In genomic region chr9:4309351-4310085, GRCm38 (mm10) we compare ENCODE assay signal across 8 mouse cellular contexts. TPM values are rescaled to one million over a fixed set of nuclear protein-coding genes. Genes with fewer than 3 reads are reported as not detected.
A peak's percentile ranks its signal among the peaks of the same experiment; 100 is the strongest.
DNase-seq lines count a peak whose midpoint lies in the region; ATAC-seq and TF ChIP-seq lines count a peak whose summit lies in the region.

TSS of gene Aasdhppt (minus strand) at chr9:4309471.
TSS of gene Kbtbd3 (plus strand) at chr9:4309833.

- no peaks in the 10 kb centered on the region for H3K27me3 ChIP-seq in E14TG2a.4 (ENCODE audit: insufficient read depth, low read length)
- H3K27me3 ChIP-seq in forebrain, embryonic 12.5 days = no peaks in the 10 kb centered on the region
- no peaks in the 10 kb centered on the region for H3K27me3 ChIP-seq in heart, postnatal 0 days (ENCODE audit: control insufficient read depth, insufficient read depth, low read length)
- H3K27me3 ChIP-seq in liver, embryonic 16.5 days (ENCODE audit: control insufficient read depth, insufficient read depth, low read depth, low read length) = no peaks in the 10 kb centered on the region
- H3K27me3 ChIP-seq in neural tube, embryonic 13.5 days = no peaks in the 10 kb centered on the region
- H3K27me3 ChIP-seq in testis, adult 2 months (ENCODE audit: control insufficient read depth, insufficient read depth, low read length) = no peaks in the 10 kb centered on the region

- peak within 1 kb of the TSS; percentile 76 for H3K9ac ChIP-seq in forebrain, embryonic 12.5 days
- peak within 1 kb of the TSS; percentile 93 for H3K9ac ChIP-seq in heart, postnatal 0 days (replicated peaks; ENCODE audit: low read depth, low read length)
- peak within 1 kb of the TSS; percentile 80 for H3K9ac ChIP-seq in liver, embryonic 16.5 days (ENCODE audit: low read depth, low read length)
- H3K9ac ChIP-seq in neural tube, embryonic 13.5 days = peak within 1 kb of the TSS; percentile 88

- peak within 1 kb of the TSS; percentile 65 for H3K4me2 ChIP-seq in forebrain, embryonic 12.5 days
- H3K4me2 ChIP-seq in heart, postnatal 0 days (ENCODE audit: low read depth, low read length) = peak within 1 kb of the TSS; percentile 87
- peak within 1 kb of the TSS; percentile 94 for H3K4me2 ChIP-seq in liver, embryonic 16.5 days (ENCODE audit: low read depth, low read length)
- H3K4me2 ChIP-seq in neural tube, embryonic 13.5 days = peak within 1 kb of the TSS; percentile 75

- TF ChIP-seq CTCF in E14TG2a.4 (conservative IDR thresholded peaks at IDR 0.05; ENCODE audit: low read length) = no peak
- peak; percentile 6; the same call in 1 of the 2 replicates for TF ChIP-seq CTCF in heart, postnatal 0 days (IDR thresholded peaks at IDR 0.05; ENCODE audit: low read depth)
- TF ChIP-seq CTCF in testis, adult 2 months (IDR thresholded peaks at IDR 0.05; ENCODE audit: control insufficient read depth, insufficient read depth, insufficient replicate concordance, low read depth, low read length) = no peak

- peaks cover 30% of the 10 kb centered on the region for H3K4me1 ChIP-seq in E14TG2a.4 (replicated peaks; ENCODE audit: low read depth, low read length)
- peaks cover 17% of the 10 kb centered on the region for H3K4me1 ChIP-seq in forebrain, embryonic 12.5 days
- H3K4me1 ChIP-seq in heart, postnatal 0 days (ENCODE audit: control insufficient read depth, insufficient read depth) = peaks cover 13% of the 10 kb centered on the region
- peaks cover 16% of the 10 kb centered on the region for H3K4me1 ChIP-seq in liver, embryonic 16.5 days (ENCODE audit: control insufficient read depth, low read depth, low read length)
- peaks cover 26% of the 10 kb centered on the region for H3K4me1 ChIP-seq in neural tube, embryonic 13.5 days (replicated peaks)
- peaks cover 2% of the 10 kb centered on the region; the same call in 1 of the 2 replicates for H3K4me1 ChIP-seq in testis, adult 2 months (ENCODE audit: control insufficient read depth, insufficient read depth, low read length)

- peak within 1 kb of the TSS; percentile 92 for H3K27ac ChIP-seq in forebrain, embryonic 12.5 days
- peak within 1 kb of the TSS; percentile 97 for H3K27ac ChIP-seq in heart, postnatal 0 days (ENCODE audit: low read depth)
- H3K27ac ChIP-seq in liver, embryonic 16.5 days (ENCODE audit: low read length) = peak within 1 kb of the TSS; percentile 93
- H3K27ac ChIP-seq in neural tube, embryonic 13.5 days (replicated peaks) = peak within 1 kb of the TSS; percentile 93
- peak within 1 kb of the TSS; percentile 97 for H3K27ac ChIP-seq in testis, adult 2 months (ENCODE audit: control insufficient read depth, insufficient read depth, low read depth, low read length)

- peak; percentile 99 for DNase-seq in c-Kit-positive CD71-positive TER-119-positive erythroid progenitor cells, embryonic 14.5 days (ENCODE audit: low spot score)
- peak; percentile 99 for DNase-seq in heart, postnatal 0 days (ENCODE audit: low spot score)
- peak; percentile 99 for DNase-seq in kidney, postnatal 4 days

- peaks cover 27% of the 10 kb centered on the region for H3K36me3 ChIP-seq in E14TG2a.4 (ENCODE audit: insufficient read depth, low read length)
- H3K36me3 ChIP-seq in forebrain, embryonic 12.5 days (replicated peaks) = no peaks in the 10 kb centered on the region
- peaks cover 4% of the 10 kb centered on the region; the same call in 1 of the 2 replicates for H3K36me3 ChIP-seq in heart, postnatal 0 days (replicated peaks; ENCODE audit: control insufficient read depth, insufficient read depth, low read length)
- H3K36me3 ChIP-seq in liver, embryonic 16.5 days (ENCODE audit: control insufficient read depth, insufficient read depth) = no peaks in the 10 kb centered on the region
- H3K36me3 ChIP-seq in neural tube, embryonic 13.5 days = no peaks in the 10 kb centered on the region
- H3K36me3 ChIP-seq in testis, adult 2 months (ENCODE audit: control insufficient read depth, insufficient read depth, low read length) = no peaks in the 10 kb centered on the region

- WGBS in forebrain, embryonic 12.5 days = under 1% methylated on average over 53 of the region's 53 CpGs
- WGBS in heart, postnatal 0 days = under 1% methylated on average over 53 of the region's 53 CpGs
- WGBS in liver, embryonic 16.5 days (ENCODE audit: insufficient replicate concordance) = under 1% methylated on average over 53 of the region's 53 CpGs
- WGBS in neural tube, embryonic 13.5 days = under 1% methylated on average over 53 of the region's 53 CpGs

- H3K9me3 ChIP-seq in E14TG2a.4 (ENCODE audit: low read length) = no peaks in the 10 kb centered on the region
- no peaks in the 10 kb centered on the region for H3K9me3 ChIP-seq in forebrain, embryonic 12.5 days
- no peaks in the 10 kb centered on the region for H3K9me3 ChIP-seq in heart, postnatal 0 days (replicated peaks; ENCODE audit: control insufficient read depth, low read length)
- H3K9me3 ChIP-seq in liver, embryonic 16.5 days (replicated peaks; ENCODE audit: control insufficient read depth, low read length) = no peaks in the 10 kb centered on the region
- H3K9me3 ChIP-seq in neural tube, embryonic 13.5 days = no peaks in the 10 kb centered on the region

- ATAC-seq in forebrain, embryonic 12.5 days (ENCODE audit: low FRiP score) = peak; percentile 98
- peak; percentile 95 for ATAC-seq in heart, postnatal 0 days (ENCODE audit: insufficient read depth, low read depth)
- ATAC-seq in liver, embryonic 16.5 days (ENCODE audit: low read depth) = peak; percentile 93
- peak; percentile 98 for ATAC-seq in neural tube, embryonic 13.5 days (ENCODE audit: low read depth)

- H3K4me3 ChIP-seq in E14TG2a.4 (replicated peaks; ENCODE audit: low read length) = peak within 1 kb of the TSS; percentile 94
- peak within 1 kb of the TSS; percentile 64 for H3K4me3 ChIP-seq in forebrain, embryonic 12.5 days (replicated peaks)
- H3K4me3 ChIP-seq in heart, postnatal 0 days (ENCODE audit: low read depth, low read length) = peak within 1 kb of the TSS; percentile 80
- peak within 1 kb of the TSS; percentile 88 for H3K4me3 ChIP-seq in liver, embryonic 16.5 days (ENCODE audit: low read depth, low read length)
- H3K4me3 ChIP-seq in neural tube, embryonic 13.5 days = peak within 1 kb of the TSS; percentile 73
- peak within 1 kb of the TSS; percentile 92 for H3K4me3 ChIP-seq in testis, adult 2 months (ENCODE audit: control insufficient read depth, low read depth, low read length)

- peak; percentile 66; the same call in 1 of the 2 replicates for TF ChIP-seq EP300 in heart, postnatal 0 days (IDR thresholded peaks at IDR 0.05; ENCODE audit: low read depth)

- peak; percentile 96 for TF ChIP-seq POLR2A in testis, adult 2 months (IDR thresholded peaks at IDR 0.05; ENCODE audit: control insufficient read depth, low read depth, low read length)

RNA-seq across cellular contexts. Expression of gene Aasdhppt, which starts in this region (rescaled TPM):
- polyA plus RNA-seq in forebrain, embryonic 12.5 days (2016; fragmentation: Nextera tagmentation; extraction: Ambion mirVana) = 31.6 and 33.9 TPM in 2 replicates
- 14.0 and 17.5 TPM in 2 replicates for total RNA-seq in heart, postnatal 0 days (2014; rRNA removed; ENCODE audit: low replicate concordance)
- polyA plus RNA-seq in heart, postnatal 0 days (2015; fragmentation: Nextera tagmentation; extraction: Ambion mirVana) = 29.1 and 30.6 TPM in 2 replicates
- 12.3 and 14.0 TPM in 2 replicates for polyA plus RNA-seq in liver, embryonic 16.5 days (2015; fragmentation: Nextera tagmentation; extraction: Ambion mirVana)
- 32.4 and 33.7 TPM in 2 replicates for polyA plus RNA-seq in neural tube, embryonic 13.5 days (2015; fragmentation: Nextera tagmentation; extraction: Ambion mirVana)
- polyA plus RNA-seq in testis, adult 2 months (2012; rRNA removed) = 4.0 and 5.1 TPM in 2 replicates

RNA-seq across cellular contexts. Expression of gene Kbtbd3, which starts in this region (rescaled TPM):
- 8.3 and 8.9 TPM in 2 replicates for polyA plus RNA-seq in forebrain, embryonic 12.5 days (2016; fragmentation: Nextera tagmentation; extraction: Ambion mirVana)
- total RNA-seq in heart, postnatal 0 days (2014; rRNA removed; ENCODE audit: low replicate concordance) = 1.6 and 1.9 TPM in 2 replicates
- polyA plus RNA-seq in heart, postnatal 0 days (2015; fragmentation: Nextera tagmentation; extraction: Ambion mirVana) = 16.9 and 17.0 TPM in 2 replicates
- polyA plus RNA-seq in liver, embryonic 16.5 days (2015; fragmentation: Nextera tagmentation; extraction: Ambion mirVana) = 1.9 and 2.3 TPM in 2 replicates
- polyA plus RNA-seq in neural tube, embryonic 13.5 days (2015; fragmentation: Nextera tagmentation; extraction: Ambion mirVana) = 12.0 and 13.6 TPM in 2 replicates
- 0.69 and 0.96 TPM in 2 replicates for polyA plus RNA-seq in testis, adult 2 months (2012; rRNA removed)

Comparison
In these comparisons a context has a peak if more than half of its experiments do, and no peak if none do; other contexts are left out.
1. Peak in every context shown above with its lines: DNase-seq, ATAC-seq, H3K4me3 ChIP-seq and H3K27ac ChIP-seq.